Mouse (Mus musculus) left cerebral cortex, adult 9 months (tissue): ENCODE data around the gene Ipmk.
"Not testable (repeated sequence)": the region's sequence is repeated elsewhere in the genome, so short reads cannot be mapped to it uniquely, and the experiment has no call there.

ENCODE experiments used
- DNase-seq, 2 experiments: peaks; one replicate each; pipeline ENCODE4 v3.0.0; 2022; ENCODE audit warnings: low spot score in 2 of 2

Ipmk gene

GRCm38 (mm10) chr10:71371881-71372280 lies 24.3 kb downstream of the Ipmk start:
- peak in 1 of 2 experiments; percentile 66 for DNase-seq

- no peak for DNase-seq
Observed at GRCm38 (mm10) chr10:71373706-71374105, 26.1 kb downstream of the Ipmk start.

GRCm38 (mm10) chr10:71376014-71376413 lies 28.5 kb downstream of the Ipmk start:
- no peak for DNase-seq

GRCm38 (mm10) chr10:71380406-71380805 lies 32.8 kb downstream of the Ipmk start:
- peak in 1 of 2 experiments; percentile 56 for DNase-seq

- no peak for DNase-seq
Observed at GRCm38 (mm10) chr10:71381471-71382033, 34.0 kb downstream of the Ipmk start.

- no peak for DNase-seq
Observed at GRCm38 (mm10) chr10:71382109-71382508, 34.5 kb downstream of the Ipmk start.

- DNase-seq: no peak
Observed at GRCm38 (mm10) chr10:71382858-71383551, 35.4 kb downstream of the Ipmk start.

GRCm38 (mm10) chr10:71383552-71383924 lies 36.0 kb downstream of the Ipmk start:
- DNase-seq: not testable (repeated sequence)

- DNase-seq: no peak
Observed at GRCm38 (mm10) chr10:71384159-71385044, 36.8 kb downstream of the Ipmk start.

GRCm38 (mm10) chr10:71389311-71389710 lies 41.7 kb downstream of the Ipmk start:
- no peak for DNase-seq

GRCm38 (mm10) chr10:71398383-71399145 lies 51.0 kb downstream of the Ipmk start:
- DNase-seq: no peak

GRCm38 (mm10) chr10:71399399-71399798 lies 51.8 kb downstream of the Ipmk start:
- no peak for DNase-seq

- no peak for DNase-seq
Observed at GRCm38 (mm10) chr10:71399987-71400386, 52.4 kb downstream of the Ipmk start.

- DNase-seq: peak in 1 of 2 experiments; percentile 56
Observed at GRCm38 (mm10) chr10:71400818-71401646, 53.5 kb downstream of the Ipmk start.

- DNase-seq: no peak
Observed at GRCm38 (mm10) chr10:71403638-71404037, 56.1 kb downstream of the Ipmk start.

- DNase-seq: no peak
Observed at GRCm38 (mm10) chr10:71405523-71406217, 58.1 kb downstream of the Ipmk start.

- DNase-seq: no peak
Observed at GRCm38 (mm10) chr10:71409948-71410347, 62.4 kb downstream of the Ipmk start.

- DNase-seq: no peak
Observed at GRCm38 (mm10) chr10:71413401-71413800, 65.8 kb downstream of the Ipmk start.

GRCm38 (mm10) chr10:71421531-71421930 lies 74.0 kb downstream of the Ipmk start:
- no peak for DNase-seq
